Mouse (Mus musculus) embryo, embryonic 10 days (tissue): Measurements from ENCODE around the gene Phf21b.
"Not testable (repeated sequence)": the region's sequence is repeated elsewhere in the genome, so short reads cannot be mapped to it uniquely, and the experiment has no call there.

Experiments
- DNase-seq: peaks from one replicate; pipeline ENCODE4 v3.0.0-alpha.2; 2015; ENCODE audit warnings: low spot score

The Phf21b gene

DNA sequence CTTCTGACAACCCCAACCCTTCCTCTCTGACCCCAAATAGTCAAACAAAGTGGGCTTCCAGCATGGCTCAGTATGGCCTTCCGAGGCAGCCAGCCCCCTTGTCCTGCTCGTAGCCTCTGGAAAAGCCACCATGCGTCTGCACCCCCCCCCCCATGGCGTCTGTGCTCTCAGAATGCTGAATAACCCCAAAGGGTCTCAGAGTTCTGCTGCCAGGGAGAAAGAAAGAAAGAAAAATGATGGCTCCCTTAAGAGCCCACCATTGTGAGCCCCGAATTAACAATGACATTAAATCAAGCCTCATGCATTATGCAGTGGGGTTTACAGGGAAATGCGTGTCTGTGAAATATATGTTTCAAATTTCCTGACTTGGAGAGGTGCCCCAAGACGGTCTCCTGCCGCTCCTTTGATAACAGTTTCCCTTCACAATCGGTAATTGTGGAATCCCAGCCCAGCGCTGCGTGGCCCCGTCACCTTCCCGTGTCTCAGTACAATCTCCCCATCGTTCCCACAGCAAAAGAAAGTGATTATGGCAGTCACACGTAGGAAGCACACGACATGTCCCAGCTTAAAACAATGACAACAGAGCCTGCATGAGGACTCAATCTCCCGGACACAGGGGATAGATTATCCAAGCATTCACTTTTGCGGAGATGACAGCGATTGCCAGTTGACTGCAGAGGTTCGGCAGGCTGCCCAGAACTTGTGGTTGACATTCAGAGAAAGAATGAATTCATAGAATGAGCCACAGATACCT is 80.3 kb downstream of the Phf21b start:
- DNase-seq, result no peak

GRCm38 (mm10) chr15:84772191-84773111 is 83.4 kb downstream of the Phf21b start:
- peak; percentile 50 for DNase-seq

DNA sequence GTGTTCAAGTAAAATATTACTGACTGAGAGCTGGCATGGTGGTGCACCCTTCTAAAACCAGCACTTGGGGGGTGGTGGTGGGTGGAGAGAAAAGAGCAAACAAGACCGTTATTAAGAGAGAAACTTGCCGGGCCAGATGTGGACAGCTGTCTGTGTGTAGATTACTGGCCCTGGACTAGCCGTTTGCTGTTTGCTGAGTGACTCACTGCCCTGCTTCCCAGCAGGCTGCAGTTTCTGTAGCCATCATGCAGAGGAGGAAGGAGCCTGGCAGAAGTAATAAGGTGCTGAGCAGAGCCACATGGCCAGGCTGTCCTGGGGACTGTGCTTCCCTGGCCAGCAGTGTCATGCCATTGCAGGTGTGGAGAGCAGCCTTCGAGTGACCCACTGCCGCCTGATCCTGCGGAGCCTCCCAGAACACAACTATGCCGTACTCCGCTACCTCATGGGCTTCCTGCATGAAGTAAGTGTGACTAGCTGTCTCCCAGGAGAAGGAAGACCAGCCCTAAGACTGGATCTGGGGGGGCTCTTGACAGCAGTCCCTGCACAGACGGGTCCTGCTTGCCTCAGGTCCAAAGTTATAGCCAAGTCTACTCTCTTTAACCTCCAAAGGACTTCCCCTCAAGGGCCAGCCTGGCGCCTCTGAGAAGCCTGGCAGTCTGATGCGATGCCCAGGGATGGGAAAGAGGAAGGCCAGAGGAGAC is 86.1 kb downstream of the Phf21b start:
- DNase-seq, result no peak

- not testable (repeated sequence) for DNase-seq
These were observed 87.3 kb downstream of the Phf21b start for GRCm38 (mm10) chr15:84768531-84768930.

DNA sequence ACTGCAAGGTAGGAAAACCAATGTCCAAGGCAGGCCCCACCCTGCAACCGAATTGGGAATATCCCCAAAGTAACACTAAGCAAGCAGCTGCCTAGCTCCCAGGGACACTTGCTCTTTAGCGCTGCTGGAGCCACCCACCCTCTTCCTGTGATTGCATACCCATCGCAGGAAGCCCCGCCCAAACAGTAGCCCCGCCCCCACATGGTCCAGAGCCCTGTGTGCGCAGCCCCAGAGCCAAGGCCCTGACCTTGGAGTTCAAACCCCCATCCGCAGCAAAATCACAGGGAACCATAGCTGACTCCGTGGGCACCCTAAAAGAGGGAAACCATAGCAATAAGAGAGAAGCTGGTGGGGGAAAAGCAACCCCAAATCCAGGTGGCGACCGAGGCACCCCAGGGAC is 89.2 kb downstream of the Phf21b start:
- no peak for DNase-seq

DNA sequence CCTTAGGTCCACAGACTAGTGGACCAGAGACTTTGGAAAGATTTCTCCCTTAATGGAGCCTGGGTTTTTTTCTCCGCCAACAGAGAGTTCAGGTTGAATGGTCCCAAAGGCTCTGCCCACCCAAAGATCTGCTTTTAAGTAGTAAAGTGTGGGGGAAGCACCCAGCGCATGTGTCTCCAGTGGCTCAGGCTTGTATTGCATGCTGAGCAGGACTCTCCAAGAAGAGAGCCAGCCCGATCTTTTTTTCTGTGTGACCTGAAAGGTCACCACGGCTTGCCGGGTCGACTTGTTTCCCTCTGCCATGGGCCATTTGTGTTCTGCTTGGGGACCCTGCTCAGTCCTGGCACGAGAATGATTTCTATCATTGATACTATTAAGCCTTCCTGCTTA is 92.4 kb downstream of the Phf21b start:
- no peak for DNase-seq

DNA sequence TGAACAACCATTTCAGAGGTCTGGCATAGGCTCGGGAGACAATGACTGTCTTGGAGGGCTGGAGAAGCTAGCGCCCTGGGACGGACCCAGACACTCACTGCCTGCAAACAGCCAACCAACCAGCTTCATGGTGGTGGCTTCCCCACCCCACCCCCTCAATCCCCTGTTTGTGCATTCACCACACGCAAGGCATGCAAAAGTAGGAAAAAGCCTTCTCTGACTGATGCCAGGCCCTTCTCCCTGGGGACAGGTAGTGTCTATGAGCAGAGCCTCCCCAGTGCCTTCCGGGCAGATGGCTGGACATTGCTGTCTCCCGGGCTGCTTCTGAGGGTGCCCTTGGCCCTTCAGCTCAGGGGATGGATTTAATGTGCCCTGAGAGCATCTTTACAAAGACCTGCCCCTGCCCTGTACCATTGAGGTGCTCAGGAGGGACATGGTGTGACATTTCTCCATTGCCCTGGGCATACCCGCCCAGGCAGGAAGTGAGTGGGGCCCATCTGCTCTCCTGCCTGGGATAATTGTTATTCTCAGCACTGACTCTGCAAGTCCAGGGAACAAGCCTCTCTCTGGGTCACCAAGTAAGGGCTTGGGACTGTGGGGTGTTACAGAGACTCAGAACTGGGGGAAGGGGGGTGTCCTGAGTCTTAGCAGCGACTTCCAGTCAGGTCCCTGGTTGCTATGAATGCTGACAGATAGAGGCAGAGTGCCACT is 93.0 kb downstream of the Phf21b start:
- DNase-seq, result no peak

DNA sequence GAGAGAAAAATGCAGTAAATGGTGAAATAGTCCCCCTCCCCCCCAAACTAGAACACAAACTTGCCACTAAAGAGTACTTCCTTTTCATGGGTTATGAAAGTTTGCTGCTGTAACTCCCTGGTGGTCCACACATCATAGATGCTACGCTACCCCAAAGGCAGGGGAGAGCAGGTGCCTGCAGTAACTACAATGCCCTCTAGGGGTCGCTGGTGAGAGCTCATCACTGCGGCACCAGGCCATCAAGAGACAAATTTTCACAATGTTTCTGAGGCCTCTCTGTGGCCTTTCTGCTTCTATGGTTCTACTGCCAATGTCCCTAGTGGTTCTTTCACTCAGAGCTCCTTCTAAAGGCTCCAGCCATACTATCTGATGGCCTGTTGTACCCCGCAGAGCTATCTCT is 97.4 kb downstream of the Phf21b start:
- DNase-seq, result peak; percentile 66

GRCm38 (mm10) chr15:84756426-84756825 is 99.4 kb downstream of the Phf21b start:
- DNase-seq, result peak; percentile 38

- DNase-seq, result peak; percentile 83
These were observed 100.9 kb downstream of the Phf21b start for GRCm38 (mm10) chr15:84754987-84755386.

- DNase-seq, result no peak
These were observed 110.0 kb downstream of the Phf21b start for GRCm38 (mm10) chr15:84745831-84746230.

- peak; percentile 38 for DNase-seq
These were observed 111.5 kb downstream of the Phf21b start for GRCm38 (mm10) chr15:84744308-84744707.

- DNase-seq, result peak; percentile 56
These were observed 112.5 kb downstream of the Phf21b start for GRCm38 (mm10) chr15:84743347-84743746.

DNA sequence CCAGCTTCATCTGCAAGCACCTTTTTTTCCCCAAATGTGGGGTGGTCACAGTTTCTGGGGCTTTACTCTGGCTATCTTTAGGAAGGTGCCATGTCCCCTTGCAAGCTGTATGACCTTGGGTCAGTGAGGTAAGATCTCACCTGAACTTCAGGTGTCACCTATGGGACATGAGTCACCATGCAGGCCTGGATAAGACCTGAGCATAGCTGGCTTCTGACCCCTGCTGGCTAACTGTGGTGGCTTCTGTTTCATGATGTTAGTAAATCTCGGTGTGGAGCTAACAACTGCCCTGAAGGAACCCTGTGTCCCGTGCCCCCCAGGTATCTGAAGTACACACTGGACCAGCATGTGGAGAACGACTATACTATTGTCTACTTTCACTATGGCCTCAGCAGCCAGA is 114.3 kb downstream of the Phf21b start:
- DNase-seq, result no peak

- DNase-seq, result no peak
These were observed 117.6 kb downstream of the Phf21b start for GRCm38 (mm10) chr15:84738246-84738645.

- DNase-seq, result no peak
These were observed 118.9 kb downstream of the Phf21b start for GRCm38 (mm10) chr15:84736994-84737346.

DNA sequence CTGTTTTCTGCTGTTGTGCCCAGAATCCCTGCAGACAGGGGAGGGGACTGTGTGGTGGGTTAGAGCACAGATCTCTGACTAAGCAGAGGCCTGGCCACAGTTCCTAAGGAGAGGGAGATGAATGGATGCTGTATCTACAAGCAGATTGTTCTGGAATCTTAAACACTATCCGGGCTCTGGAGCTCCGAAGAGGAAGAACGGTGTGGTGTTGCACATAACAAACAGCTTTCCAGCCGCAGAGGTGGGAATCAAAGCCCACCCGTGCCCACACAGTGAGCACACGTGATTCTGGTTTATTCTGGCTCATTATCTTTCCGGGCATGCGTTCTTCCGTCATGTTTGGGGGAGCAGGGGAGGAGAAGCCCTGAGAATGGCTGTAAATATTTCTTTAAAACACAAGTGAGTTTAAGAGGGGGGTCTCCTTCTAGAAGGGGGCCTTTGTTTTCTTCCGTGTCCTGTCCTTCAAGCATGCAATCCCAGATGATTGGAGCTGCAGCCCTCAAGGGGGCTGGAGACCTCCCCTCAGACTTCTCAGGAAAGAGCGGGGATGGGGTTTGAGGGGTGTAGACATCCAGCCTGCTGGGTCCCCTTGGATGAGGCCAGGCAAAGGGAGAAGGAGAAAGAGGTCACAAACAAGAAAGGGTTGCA is 119.4 kb downstream of the Phf21b start:
- no peak for DNase-seq
